Mouse (Mus musculus) midbrain, embryonic 16.5 days (tissue): Measurements from ENCODE around the gene Trmt2a. TPM values are rescaled to one million over a fixed set of nuclear protein-coding genes. Genes with fewer than 3 reads are reported as not detected.
"Not testable (repeated sequence)": the region's sequence is repeated elsewhere in the genome, so short reads cannot be mapped to it uniquely, and the experiment has no call there.

Source experiments
- ATAC-seq: fragments of 200-750 bp; cut with Nextera tagmentation; 2 replicates; pipeline ENCODE4 v1.8.0; 2017; ENCODE audit warnings: moderate TSS enrichment
- H3K27ac ChIP-seq: fragments of 300-500 bp; sonication (generic); 2 replicates; pipeline ENCODE4 v1.5.1; 2014; ENCODE audit warnings: mild to moderate bottlenecking, low read length, mixed read lengths
- H3K27me3 ChIP-seq: fragments of 300-500 bp; sonication (generic); 2 replicates; pipeline ENCODE4 v1.6.1; 2014; ENCODE audit warnings: low read depth, low read length, mixed read lengths; ENCODE audit not compliant: control insufficient read depth, insufficient read depth
- H3K36me3 ChIP-seq: fragments of 300-500 bp; sonication (generic); 2 replicates; pipeline ENCODE4 v1.6.1; 2014; ENCODE audit warnings: mild to moderate bottlenecking, low read length, moderate library complexity, mixed read lengths; ENCODE audit not compliant: control insufficient read depth, insufficient read depth
- H3K4me1 ChIP-seq: fragments of 300-500 bp; sonication (generic); 2 replicates; pipeline ENCODE4 v1.6.1; 2014; ENCODE audit warnings: mild to moderate bottlenecking, low read length, mixed read lengths; ENCODE audit not compliant: control insufficient read depth, insufficient read depth
- H3K4me2 ChIP-seq: fragments of 300-500 bp; sonication (generic); 2 replicates; pipeline ENCODE4 v1.6.1; 2014; ENCODE audit warnings: mild to moderate bottlenecking, low read length, mixed read lengths
- H3K4me3 ChIP-seq: fragments of 300-500 bp; sonication (generic); 2 replicates; pipeline ENCODE4 v1.5.1; 2014; ENCODE audit warnings: low read depth, mild to moderate bottlenecking, low read length, moderate library complexity, mixed read lengths
- H3K9ac ChIP-seq: fragments of 300-500 bp; sonication (generic); 2 replicates; pipeline ENCODE4 v1.6.1; 2014; ENCODE audit warnings: low read depth, low read length, mixed read lengths
- H3K9me3 ChIP-seq: fragments of 300-500 bp; sonication (generic); replicated peaks from 2 replicates; pipeline ENCODE4 v1.6.1; 2014; ENCODE audit warnings: mild to moderate bottlenecking, low read length, mixed read lengths; ENCODE audit not compliant: control insufficient read depth, poor library complexity, severe bottlenecking
- WGBS: fragments of 180-500 bp; shearing (Covaris S2); extraction: QIAGEN DNeasy Blood & Tissue Kit; methylation state at CpG from one replicate; pipeline ENCODE4 v1.1.7; 2014; 5-methylcytosine and 5-hydroxymethylcytosine counted together
- microRNA counts: library from miRNA; unstranded; fragments of <30 nt; microRNA quantifications from one replicate; lab custom pipeline; 2016
- microRNA-seq: library from miRNA; unstranded; fragments of <30 nt; microRNA quantifications from one replicate; pipeline ENCODE4, GENCODE M21; 2017
- polyA plus RNA-seq: library from polyadenylated mRNA; unstranded; fragments of >200 nt; fragmentation: Nextera tagmentation; extraction: Ambion mirVana; gene quantifications from 2 replicates; pipeline ENCODE4 v1.2.1, GENCODE M21; 2015

The Trmt2a gene
- polyA plus RNA-seq, 1 experiment from 2014 or later = 106 TPM

DNA sequence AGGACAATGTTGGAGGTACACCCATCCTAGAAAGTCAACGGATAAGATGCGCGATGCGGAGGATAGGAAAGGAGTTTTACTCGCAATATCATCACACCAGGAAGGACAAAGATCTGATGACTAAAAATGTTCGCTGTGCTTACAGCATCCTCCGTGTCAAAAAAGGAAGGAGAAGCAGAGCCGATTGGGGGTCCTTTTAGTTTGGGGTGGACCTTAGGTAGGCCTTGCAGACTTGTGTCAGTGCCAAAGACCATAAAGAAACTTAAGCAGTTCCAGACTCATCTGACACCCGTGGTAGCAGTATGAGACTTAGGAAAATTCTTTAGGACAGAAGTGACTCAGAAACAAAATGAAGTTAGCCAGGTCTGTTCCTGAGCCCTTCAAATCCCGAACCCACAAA is 41.1 kb downstream of the Trmt2a start:
- Histone ChIP-seq H3K27ac (peak overlapping the region; percentile 66; the same call in 1 of the 2 replicates), H3K4me1 (peaks cover 27% of the 10 kb centered on the region), H3K4me3 (peak overlapping the region; percentile 97), H3K4me2 (peak overlapping the region; percentile 50), H3K9ac (peak overlapping the region; percentile 52; the same call in 1 of the 2 replicates)
- not testable (repeated sequence) for ATAC-seq, H3K27me3 ChIP-seq, H3K36me3 ChIP-seq, H3K9me3 ChIP-seq
- 3% methylated on average over 7 of the region's 10 CpGs for WGBS

MicroRNAs encoded within 50 kb of the gene (microRNA counts, 519-probe panel; counts per million panel counts)
- 2,003 counts per million, percentile 48 among the panel's probes with 10 or more counts for microRNA mmu-miR-1306 (lab: Ali Mortazavi, UCI)

Small RNA genes lying within 50 kb of the gene (microRNA-seq; reads per million reads assigned to microRNA genes)
- gene Gm24572 (not detected), gene Mir1306 (270 reads per million, percentile 66 among the genes with 10 or more reads in this experiment)

Other genes starting within 250 kb of the Trmt2a start
- gene Dgcr6, start 195.8 kb upstream of the Trmt2a start, polyA plus RNA-seq = 155 and 157 TPM in 2 replicates
- gene Prodh, start 158.5 kb upstream of the Trmt2a start, polyA plus RNA-seq = 3.6 and 4.1 TPM in 2 replicates
- gene Rtn4r, start 121.0 kb upstream of the Trmt2a start, polyA plus RNA-seq = 26.6 and 29.7 TPM in 2 replicates
- gene Ccdc188, start 30.8 kb upstream of the Trmt2a start, polyA plus RNA-seq = 0.14 TPM in 1 of 2 replicates, not detected in the other
- 13.8 and 17.9 TPM in 2 replicates for gene Zdhhc8, start 13.5 kb upstream of the Trmt2a start, polyA plus RNA-seq
- 359 and 384 TPM in 2 replicates for gene Ranbp1, start 53 bp downstream of the Trmt2a start, polyA plus RNA-seq
- not detected in 2 replicates for gene Gm49776, start 9.6 kb downstream of the Trmt2a start, polyA plus RNA-seq
- gene Dgcr8, start 40.6 kb downstream of the Trmt2a start, polyA plus RNA-seq = 31.1 and 32.7 TPM in 2 replicates
- gene Tango2, start 99.4 kb downstream of the Trmt2a start, polyA plus RNA-seq = 78.7 and 82.5 TPM in 2 replicates
- 77.1 and 80.2 TPM in 2 replicates for gene Arvcf, start 99.5 kb downstream of the Trmt2a start, polyA plus RNA-seq
- 36.6 and 37.0 TPM in 2 replicates for gene Txnrd2, start 177.7 kb downstream of the Trmt2a start, polyA plus RNA-seq
- gene Comt, start 178.2 kb downstream of the Trmt2a start, polyA plus RNA-seq = 96.6 and 112 TPM in 2 replicates